Mouse (Mus musculus) common myeloid progenitor, adult 5-6 weeks (primary cell): ENCODE measurements at regions not wholly inside any gene's neighbourhood (a gene's known extent, or its start where the extent isn't known, plus 50 kb on each side); places are given as distances from the start of the nearest gene placed in this dataset.

Experiments used
- ATAC-seq: replicated peaks from 2 replicates; pipeline ENCODE4 v1.8.0; 2016; ENCODE audit warnings: low read depth, mild to moderate bottlenecking, moderate TSS enrichment, inconsistent platforms; ENCODE audit not compliant: poor library complexity, severe bottlenecking

GRCm38 (mm10) chr2:116978809-116979208 is 100.3 kb downstream of the Tmco5 start:
- no peak for ATAC-seq

DNA sequence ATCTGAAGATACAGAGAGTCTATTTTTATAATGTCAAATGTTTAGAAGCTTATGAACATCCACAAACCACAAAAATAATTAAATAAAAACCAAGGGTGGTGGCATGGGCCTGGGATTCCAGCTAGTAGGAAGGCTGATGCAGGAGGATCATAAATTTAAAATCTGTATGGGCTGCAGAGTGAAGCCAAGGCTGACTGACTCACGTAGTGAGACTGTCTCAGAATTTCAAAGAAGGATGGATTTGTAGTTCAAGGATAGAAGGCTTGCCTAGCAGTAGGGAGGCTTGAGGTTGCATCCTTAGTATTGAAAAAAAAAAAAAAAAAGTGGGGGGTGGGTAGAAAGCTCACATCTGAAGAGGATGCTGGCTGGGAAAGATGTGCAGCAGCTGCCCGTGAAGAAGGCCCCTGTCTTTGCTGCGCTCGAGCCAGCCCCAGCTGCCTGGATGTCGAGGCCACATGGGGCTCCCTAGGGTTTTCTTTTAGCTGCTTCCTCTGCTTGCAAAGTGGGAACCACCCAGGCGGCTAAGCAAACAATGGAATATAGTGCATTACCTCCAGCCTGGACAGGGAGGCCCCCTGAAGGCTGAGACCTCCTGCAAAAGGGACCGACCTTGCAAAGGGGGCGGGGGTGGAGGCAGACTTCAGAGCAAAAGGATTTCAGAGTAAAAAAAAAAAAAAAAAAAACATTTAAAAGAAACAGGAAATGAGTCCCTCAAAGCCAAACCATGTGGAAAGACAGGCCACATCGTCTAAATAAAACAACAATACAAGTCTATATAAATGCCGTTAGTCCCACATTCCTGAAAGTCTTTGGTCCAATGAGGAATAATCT is 101.3 kb downstream of the Tmco5 start:
- no peak for ATAC-seq

DNA sequence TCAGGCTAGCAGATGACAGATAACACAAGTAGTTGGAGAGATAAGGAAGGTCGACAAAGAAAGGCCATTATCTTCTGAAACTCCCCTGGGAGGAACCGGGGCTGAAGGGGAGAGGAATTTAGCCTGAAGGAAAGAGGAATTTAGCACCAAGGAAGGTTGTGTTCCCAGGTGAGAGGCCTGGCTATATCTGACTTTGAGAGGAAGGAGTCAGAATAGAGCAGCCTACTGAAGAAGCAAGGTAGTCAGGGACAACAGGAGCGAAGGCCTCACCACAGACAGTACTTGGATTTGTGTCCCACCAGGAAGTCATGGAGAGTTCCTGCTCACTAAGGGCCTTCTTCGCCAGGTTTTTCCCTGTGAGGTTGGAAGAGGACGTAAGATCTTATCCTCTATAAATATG is 102.2 kb downstream of the Tmco5 start:
- no peak for ATAC-seq

DNA sequence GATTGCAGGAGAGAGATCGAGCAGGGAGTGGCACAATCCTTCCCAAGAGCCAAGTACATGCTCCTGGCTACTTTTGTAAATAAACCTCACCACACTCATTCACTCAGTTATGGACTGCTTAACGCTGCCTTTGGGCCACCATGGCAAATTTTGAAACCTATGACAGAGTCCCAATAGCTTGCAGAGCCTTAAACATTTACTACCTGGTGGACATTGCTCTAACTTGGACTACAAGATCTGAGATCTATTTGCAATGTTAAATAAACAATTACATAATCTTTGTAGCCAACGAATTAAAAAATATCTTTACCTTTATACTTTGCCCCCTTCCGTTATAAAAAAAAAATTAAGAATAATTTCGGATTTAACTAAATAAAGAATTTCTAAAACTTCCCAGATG is 104.9 kb downstream of the Tmco5 start:
- ATAC-seq, result no peak

DNA sequence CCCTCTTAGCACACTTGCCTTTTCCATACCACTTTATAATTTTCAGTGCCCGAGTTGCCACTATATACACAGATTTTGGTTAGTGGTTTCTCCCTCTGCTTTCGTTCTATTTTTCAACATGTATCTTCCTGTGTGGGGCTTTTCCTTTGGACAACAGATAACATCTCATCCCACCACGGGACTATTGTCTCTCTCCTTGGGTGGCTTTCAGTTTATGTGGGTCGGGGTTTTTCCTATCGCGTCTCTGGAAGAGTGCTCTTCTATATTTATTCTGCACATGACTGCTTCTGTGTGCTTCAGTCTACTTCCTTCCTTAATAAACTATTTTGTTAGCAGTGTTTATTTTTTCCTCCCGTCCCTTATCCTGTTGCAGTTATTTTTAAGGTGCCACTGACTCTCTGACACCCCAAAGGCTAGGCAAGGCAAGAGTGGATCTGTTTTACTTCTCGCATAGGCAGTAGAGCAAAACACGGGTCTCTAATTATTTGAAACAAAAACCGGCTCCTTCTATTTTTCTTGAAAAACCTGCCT is 105.4 kb downstream of the Tmco5 start:
- no peak for ATAC-seq

DNA sequence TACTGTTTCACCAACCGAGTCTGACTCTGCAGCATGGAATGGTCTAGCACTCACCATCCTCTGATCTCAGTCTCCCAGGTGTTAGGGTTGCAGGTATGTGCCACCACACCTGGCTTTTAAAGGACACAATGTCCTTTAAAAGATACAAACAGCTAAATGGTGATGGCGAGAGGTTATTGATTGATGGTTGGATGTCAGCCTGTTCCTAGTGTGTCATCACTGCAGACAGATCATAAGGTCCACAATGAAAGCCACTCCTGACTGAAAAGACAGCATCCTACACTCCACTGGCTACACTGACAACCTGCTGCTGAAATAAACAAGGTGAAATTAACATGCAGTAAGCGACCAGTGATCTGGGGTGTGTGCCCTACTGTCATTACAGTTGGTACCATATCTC is 106.1 kb downstream of the Tmco5 start:
- ATAC-seq, result no peak

DNA sequence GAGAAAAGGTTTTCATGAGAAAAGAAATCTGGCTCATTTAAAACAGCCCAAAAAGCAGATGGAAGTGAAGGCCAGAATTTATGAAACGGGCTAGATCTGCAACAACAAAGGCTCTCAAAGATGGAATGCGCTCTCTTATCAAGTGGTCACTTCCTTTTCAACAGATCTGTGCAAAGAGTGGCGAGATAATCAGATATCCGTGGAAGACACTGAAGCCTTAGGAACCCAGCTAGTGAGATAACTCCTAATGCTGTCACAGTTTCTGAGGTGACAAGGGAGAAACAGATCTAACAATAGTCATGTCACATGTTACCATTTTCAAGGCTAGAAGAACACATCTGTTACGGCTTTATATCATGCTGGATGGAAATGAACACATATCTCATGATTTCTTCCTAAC is 107.1 kb downstream of the Tmco5 start:
- no peak for ATAC-seq

GRCm38 (mm10) chr2:116988953-116989674 is 110.6 kb downstream of the Tmco5 start:
- peak; percentile 94 for ATAC-seq

DNA sequence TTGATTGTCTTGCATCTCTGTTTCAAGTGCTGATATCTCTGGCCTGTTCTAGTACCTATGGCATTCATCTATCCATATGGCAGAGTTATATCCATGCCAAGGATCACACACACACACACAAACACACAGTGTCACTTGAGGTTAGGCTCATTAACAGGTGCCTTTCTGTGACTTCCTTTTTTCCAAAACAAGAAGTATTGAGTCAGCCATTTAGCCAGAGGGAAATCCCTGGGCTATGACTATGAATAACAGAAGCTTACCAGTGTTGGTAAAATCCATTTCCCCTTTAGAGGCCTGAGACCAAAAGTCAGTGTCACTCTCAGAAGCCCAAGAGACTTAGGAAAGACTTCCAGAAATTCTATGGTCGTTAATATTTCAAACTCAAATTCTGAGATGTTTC is 111.6 kb downstream of the Tmco5 start:
- ATAC-seq, result peak; percentile 70

- ATAC-seq, result no peak
Observed at GRCm38 (mm10) chr2:116991561-116992042, 113.1 kb downstream of the Tmco5 start.

DNA sequence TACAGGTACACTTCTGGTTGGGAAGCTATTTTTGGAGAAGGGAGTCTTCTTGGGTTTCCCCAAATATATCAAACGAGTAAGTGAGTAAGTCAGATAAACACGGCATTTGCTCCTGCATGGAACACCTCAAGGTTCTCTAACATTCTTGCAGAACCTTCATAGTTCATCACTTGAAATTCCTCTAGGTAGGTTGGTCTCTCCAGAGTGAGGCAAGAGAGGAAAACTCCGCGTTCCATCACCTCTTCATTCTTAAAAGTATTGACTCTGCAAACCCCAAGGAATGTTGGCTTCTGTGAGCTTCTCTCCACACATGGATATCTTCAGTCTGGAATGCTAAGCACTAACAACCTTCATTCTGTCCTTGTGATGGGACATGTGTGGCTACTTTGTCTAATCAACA is 115.2 kb downstream of the Tmco5 start:
- no peak for ATAC-seq

DNA sequence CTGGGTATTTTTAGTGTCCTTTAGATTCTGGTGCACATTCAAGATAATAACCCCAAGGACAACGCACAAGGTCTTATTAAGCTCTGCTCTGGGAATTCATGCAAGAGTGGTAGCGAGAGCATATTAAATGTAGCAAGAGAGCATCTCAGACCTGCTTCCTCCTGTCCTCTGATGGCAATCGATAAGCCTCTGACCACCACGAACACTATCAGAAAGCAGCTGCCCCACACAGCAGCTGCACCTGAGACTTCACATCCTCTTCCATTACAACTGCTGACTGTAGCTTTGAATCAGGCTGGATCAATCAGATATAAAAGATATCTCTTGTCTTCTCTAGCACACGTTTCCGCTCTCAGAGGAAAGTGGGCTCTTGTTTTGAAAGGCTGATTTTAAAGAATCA is 117.8 kb downstream of the Tmco5 start:
- ATAC-seq, result peak; percentile 24

DNA sequence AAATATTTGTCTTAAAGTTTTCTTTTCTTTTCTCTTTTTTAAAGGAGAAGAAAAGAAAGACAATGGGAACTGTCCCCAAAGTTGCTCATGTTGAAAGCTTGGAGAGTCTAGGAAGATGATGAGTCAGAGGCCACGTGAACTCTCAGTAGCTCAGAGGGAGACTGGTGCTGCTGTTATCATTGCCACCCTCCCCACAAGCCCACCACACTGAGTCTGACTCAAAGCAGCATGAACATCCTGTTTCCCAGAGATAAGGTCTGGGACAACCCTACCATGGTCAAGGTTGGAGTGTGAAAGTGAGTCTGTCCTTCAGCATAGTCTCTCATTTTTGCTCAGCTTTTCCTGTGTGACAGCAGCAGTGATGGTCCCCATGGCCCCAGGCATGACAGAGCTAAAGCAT is 120.3 kb downstream of the Tmco5 start:
- ATAC-seq, result peak; percentile 95

DNA sequence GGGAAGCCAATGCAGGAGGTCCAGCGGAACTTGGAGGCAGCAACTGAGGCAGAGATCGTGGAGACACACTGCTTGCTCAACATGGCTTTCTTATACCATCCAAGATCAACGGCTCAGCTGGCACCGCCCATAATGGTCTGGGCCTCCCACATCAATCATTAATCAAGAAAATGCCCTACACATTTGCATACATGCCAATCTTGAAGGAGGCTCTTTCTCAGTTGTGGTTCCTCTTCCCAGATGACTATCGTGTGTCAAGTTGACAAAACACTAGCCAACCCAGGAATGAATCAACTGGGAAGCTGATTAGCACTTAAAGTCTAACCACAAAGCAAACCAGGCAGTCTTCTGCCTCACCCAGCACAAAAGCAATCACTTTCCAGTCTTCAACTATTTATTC is 121.1 kb downstream of the Tmco5 start:
- ATAC-seq, result 0 out of 2 replicates have a peak, but pooled peaks have one; percentile 10

DNA sequence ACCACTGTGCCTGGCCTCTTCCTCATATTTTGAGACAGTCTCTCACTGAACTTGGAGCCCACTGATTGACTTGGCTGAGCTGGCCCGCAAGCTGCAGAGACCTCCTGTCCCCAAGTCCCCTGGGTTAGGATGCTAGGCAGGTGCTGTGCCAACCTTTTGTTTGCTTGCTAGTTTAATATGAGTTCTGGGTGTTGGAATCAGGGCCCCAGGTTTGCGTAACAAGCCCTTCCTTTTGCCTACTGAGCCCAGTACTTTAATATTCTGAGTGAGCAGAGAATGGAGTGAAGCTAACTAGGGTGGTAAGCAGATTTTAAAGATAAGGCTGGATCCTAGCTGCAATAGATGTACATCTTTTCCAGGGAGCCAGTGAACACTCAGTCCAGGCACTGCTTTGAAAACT is 117.2 kb upstream of the Spred1 start:
- no peak for ATAC-seq

- no peak for ATAC-seq
Observed at GRCm38 (mm10) chr2:117006846-117007245, 114.3 kb upstream of the Spred1 start.

DNA sequence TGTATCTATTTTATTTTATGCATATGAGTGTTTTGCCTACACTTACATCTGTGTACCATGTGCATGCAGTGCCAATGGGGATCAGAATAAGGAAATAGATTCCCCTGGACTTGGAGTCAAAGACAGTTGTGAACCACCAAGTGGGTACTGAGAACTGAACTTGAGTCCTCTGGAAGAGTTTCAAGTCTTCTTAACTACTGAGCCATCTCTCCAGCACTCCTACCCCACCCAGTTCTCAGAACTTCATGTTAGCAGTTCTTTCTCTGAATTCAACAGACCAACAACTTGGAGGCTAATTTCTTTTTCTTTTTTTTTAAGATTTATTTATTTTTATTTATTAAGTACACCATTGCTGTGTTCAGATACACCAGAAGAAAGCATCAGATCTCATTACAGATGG is 112.3 kb upstream of the Spred1 start:
- no peak for ATAC-seq

DNA sequence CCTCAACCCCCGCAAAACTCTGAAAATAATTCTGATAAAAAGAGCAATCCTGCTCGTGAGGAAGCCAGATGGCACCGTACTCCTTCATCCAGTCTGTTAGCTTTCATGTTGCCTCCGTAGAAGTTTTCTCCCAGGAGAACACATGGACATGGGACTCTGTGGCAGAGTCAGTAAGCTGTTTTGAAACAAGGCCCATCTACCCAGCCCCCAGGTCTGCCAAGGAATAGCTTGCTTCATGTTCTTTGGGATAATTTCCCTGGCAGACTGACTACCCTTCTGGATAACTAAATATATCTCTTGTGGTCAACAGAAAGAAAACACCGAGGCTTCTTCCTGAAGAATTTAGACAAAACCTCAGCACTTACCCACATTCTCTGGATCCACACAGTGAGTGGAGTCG is 111.2 kb upstream of the Spred1 start:
- no peak for ATAC-seq

GRCm38 (mm10) chr2:117010942-117011341 is 110.2 kb upstream of the Spred1 start:
- ATAC-seq, result 0 out of 2 replicates have a peak, but pooled peaks have one; percentile 22

GRCm38 (mm10) chr2:117017921-117018651 is 103.1 kb upstream of the Spred1 start:
- peak; percentile 66 for ATAC-seq
